Mouse (Mus musculus): ENCODE results near the gene 1600012H06Rik.
"Not testable (repeated sequence)": the region's sequence is repeated elsewhere in the genome, so short reads cannot be mapped to it uniquely, and the experiment has no call there.

Gene 1600012H06Rik

GRCm38 (mm10) chr17:14949161-14949827, 6.3 kb downstream of the 1600012H06Rik start:
- no peak for DNase-seq

DNA sequence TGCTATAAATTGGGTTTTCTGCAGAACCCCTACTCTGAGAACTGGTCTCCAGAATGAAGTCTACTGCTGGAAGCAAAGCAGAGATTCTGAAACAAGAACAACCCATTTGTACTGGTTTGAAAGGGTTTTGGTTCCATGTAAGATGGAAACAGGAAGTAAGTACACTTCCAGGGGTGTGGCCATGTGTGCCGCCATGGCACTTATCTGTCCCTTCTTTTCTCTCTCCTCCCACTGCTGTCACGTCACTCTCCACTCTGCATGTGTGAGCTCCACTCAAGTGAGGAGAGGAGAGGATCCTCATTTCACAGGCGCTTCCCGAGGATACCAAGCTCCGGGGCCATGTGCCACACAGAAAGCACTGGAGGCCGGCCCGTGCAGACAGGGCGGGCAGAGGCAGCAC, 10.5 kb downstream of the 1600012H06Rik start:
- no peak for DNase-seq

GRCm38 (mm10) chr17:14958686-14959327, 15.8 kb downstream of the 1600012H06Rik start:
- DNase-seq = no peak

DNA sequence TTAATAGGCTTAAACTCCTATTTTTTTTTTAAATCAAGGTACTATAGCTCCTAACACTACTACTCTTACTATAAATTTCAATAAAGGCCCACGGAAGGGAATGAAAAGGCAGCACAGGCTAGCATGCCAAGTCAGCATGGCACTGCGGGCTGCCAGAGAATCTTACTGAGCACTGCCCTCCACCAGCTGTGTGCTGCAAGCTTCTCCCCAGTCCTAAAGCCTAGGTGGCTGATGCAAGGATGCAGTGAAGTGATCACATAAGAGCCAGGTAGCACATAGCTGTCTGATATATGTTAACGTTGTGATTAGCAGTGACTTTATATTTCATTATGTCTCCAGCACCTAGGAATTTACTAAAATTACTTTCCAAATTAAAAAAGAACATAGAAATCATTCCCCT, 17.0 kb downstream of the 1600012H06Rik start:
- DNase-seq = peak in 1 of 2 experiments; percentile 2

DNA sequence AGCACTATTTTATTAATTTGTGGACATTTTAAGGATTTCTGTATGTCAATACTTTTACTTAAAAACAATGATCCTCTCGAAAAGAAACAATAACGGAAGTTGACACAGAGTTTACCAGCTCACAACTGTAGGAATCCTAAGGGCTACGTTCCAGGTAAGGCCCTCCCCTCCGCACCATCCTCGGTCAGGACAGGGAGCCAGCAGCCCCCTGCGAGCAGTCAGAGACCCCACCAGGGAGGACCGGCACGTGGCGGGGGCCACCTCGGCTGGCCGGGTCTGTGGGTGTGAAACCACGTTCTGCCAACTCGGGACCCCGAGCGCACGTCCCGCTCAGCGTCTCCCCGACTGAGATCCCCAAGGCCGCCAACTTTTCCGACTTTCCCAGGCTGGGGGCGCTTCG, 17.5 kb downstream of the 1600012H06Rik start:
- DNase-seq = peak; percentile 2 to 42

GRCm38 (mm10) chr17:14960951-14961556, 18.1 kb downstream of the 1600012H06Rik start, which contains the start of gene Phf10:
TSS of gene Phf10 (minus strand) at chr17:14961273.
- peak; percentile 11 to 65 for DNase-seq

DNA sequence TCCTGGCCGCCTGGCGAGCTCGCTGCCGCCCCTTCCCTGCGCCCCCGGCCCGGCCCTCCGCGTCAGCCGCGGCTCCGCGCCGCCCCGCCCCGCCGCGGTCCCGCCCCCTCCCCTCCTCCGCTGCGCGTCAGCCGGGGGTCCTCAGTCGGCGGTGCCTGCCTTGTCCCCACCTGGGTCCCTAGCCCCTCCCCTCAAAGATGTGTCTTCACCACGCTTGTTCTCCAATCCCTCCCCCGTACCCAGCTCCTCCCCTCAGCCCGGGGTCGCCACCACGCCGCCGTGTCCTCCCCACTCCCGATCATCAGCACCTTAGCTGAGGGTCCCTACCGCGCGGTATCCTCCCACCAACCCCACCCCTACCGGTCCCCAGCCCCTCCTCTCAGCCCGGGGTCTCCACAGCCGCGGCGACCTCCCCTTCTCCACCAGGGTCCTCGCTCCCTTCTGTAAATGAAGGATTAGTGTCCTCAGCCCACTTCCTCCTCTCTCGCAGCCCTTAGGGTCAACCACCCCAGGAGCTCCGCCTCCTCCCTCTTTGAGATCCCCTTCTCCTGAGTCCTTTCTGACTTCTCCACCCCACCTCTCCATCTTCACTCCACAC, 18.7 kb downstream of the 1600012H06Rik start:
- DNase-seq = not testable (repeated sequence)

GRCm38 (mm10) chr17:14968373-14968913, 25.5 kb downstream of the 1600012H06Rik start:
- not testable (repeated sequence) for DNase-seq

GRCm38 (mm10) chr17:14977718-14978361, 34.9 kb downstream of the 1600012H06Rik start:
- DNase-seq = not testable (repeated sequence)

DNA sequence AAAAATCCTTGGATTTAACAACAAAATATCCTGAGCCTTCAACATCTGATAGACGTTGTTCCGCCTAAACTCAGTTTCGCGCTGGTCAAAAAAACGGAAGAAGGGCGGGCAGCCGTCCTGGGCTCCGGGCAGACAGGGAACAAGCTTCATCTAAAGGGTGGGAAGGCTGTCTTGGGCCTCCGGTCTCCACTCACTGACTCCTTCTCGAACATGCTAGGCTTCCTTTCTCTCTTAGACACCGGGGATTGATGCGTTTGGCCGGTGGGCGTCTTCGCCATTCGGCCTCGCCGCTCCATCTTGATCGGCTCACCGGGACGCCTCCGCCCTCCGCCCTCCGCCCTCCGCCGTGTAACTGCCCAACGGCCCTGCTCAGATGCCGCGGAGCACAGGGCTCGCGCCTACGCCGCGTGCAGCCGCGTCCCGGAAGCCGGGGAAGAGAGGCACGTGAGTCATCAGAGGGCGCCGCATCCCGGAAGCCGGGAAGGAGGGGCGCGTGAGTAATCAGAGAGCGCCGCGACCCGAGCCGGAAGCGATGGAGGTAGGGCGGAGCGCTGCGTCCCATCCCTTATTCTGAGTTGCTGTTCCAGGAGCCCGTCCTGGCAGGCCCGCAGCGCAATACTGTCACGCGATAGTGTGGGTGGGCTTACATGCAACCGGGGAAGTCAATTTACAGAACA, 35.5 kb downstream of the 1600012H06Rik start, which contains the start of the genes 9030025P20Rik and Gm3417:
Gene 9030025P20Rik, plus strand, starts transcription at position 107 of the 677 bp plus-strand sequence.
Gene Gm3417, minus strand, starts transcription at position 429 of the 677 bp plus-strand sequence.
- not testable (repeated sequence) for DNase-seq

DNA sequence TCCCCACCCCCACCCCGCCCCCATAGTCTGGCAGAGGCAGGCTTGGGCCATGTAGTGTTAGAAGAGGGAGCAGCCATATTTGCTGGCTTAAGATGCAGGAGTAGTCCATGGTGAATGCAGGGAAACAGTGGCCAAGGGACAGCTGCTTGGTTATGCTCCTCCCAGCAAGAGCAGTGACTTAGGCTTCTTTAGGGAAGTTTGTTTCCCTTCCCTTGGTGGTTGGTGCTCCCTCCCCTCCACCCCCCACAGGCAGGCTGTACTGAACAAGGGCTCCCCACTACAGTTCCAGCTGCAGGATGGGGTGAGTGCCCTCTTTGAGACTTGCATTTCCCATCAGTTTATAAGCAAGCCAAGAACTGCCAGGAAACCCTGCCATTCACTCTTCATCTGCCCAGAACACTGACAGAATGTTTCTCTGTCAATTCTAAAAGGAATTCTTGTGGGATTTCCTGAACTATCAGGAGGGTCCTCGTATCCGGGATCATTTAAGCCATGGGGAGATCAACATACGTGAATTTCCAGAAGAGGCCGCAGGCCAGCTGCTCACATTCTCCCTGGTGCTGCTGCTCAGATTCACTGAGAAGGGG, 47.2 kb downstream of the 1600012H06Rik start:
- peak in 1 of 2 experiments; percentile 6 for DNase-seq

GRCm38 (mm10) chr17:14992522-14993138, 49.6 kb downstream of the 1600012H06Rik start:
- not testable (repeated sequence) for DNase-seq

- not testable (repeated sequence) for DNase-seq
These were observed 50.3 kb downstream of the 1600012H06Rik start for GRCm38 (mm10) chr17:14993139-14993832.

DNA sequence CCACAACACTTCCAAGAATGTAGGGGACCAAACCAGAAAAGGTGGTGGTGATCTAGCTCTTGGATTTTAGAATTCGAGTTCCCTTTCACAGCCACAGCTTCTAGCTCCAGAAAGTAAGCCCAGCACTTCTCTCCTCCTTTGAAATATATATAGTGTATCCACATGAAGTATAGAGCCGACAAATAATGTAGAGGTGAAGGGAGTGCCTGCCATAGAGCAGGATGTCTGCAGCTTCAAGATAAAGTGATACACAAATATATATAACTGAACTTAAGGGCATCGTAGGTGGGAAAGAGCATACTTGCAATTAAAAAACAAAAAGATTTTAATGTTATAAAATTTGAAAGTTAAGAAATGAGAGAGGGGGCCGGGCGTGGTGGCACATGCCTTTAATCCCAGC, 51.2 kb downstream of the 1600012H06Rik start:
- not testable (repeated sequence) for DNase-seq

- not testable (repeated sequence) for DNase-seq
These were observed 57.1 kb downstream of the 1600012H06Rik start for GRCm38 (mm10) chr17:15000047-15000446.

- DNase-seq = not testable (repeated sequence)
These were observed 66.1 kb downstream of the 1600012H06Rik start for GRCm38 (mm10) chr17:15009088-15009487.
